Mouse (Mus musculus): ENCODE measurements around the gene Dpyd. TPM values are rescaled to one million over a fixed set of nuclear protein-coding genes. Genes with fewer than 3 reads are reported as not detected.

Dpyd gene
- total RNA-seq, 2 experiments from 2014 or later, result 1.3 to 2.4 TPM

DNA sequence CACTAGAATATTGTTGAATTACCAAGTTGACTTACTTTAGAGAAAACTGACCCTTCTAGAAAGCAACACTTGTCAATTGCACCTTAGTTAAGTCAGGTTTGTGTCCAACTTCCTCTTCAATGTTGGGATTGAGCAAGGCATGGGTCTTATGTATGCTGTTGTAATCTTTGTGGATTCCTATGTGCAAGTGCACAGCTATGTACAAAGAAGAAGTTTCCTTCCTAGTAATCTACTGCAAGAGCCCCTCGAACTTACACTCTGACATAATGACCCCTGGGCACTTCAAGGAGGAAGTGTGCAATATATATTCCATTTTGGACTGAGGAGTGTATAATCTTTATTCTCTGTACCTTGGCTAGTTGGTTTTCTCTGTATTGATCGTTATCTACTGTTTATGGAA is 191.7 kb downstream of the Dpyd start:
- no peak for TF ChIP-seq CTCF (IDR thresholded peaks at IDR 0.05)
- H3K4me3 ChIP-seq, result no peak overlapping the region
- no peak for DNase-seq
- H3K27ac ChIP-seq, result no peak overlapping the region
- intact Hi-C loops (cut with DNase I), result no loop called here

DNA sequence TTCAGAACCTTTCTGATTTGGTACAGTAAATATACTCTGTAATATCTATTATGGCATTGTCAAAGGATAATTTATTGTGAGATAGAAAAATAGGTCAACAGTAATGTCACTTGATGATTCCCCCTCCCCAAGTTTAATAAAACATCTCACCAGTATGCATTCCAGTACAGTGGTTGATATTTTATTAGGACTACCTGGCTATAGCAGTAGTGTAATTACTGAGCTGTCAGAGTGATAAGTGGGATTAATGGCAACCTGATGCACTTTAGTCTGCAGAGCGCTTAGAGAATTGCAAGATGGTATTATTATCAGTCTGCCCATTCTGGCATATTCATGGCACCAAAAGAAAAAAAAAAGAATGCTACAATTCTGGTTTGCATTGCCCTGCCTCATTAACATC is 194.2 kb downstream of the Dpyd start:
- no peak overlapping the region for H3K27ac ChIP-seq
- intact Hi-C loops (cut with DNase I), result no loop called here
- TF ChIP-seq CTCF (IDR thresholded peaks at IDR 0.05), result no peak
- no peak overlapping the region for H3K4me3 ChIP-seq
- DNase-seq, result no peak

DNA sequence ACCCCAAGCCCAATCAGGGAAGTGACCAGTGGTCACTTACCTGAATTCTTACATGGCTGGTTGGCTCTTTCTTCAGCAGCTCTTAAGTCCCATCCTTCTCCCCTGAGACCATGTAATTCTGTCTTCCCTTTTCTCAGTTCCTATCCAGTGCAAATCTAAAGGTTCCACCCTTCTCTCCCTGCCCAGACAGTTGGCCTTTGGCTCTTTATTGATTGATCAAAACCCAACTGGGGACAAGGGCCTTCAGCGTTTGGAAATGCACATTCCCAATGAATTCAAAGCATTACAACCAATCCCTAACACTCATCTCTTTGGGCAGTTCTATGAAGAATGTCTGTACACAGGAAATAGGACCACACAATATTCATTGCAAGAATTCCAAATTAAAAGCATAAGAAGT is 251.0 kb downstream of the Dpyd start:
- DNase-seq, result no peak
- no peak for TF ChIP-seq CTCF (IDR thresholded peaks at IDR 0.05)
- intact Hi-C loops (cut with DNase I), result no loop called here

DNA sequence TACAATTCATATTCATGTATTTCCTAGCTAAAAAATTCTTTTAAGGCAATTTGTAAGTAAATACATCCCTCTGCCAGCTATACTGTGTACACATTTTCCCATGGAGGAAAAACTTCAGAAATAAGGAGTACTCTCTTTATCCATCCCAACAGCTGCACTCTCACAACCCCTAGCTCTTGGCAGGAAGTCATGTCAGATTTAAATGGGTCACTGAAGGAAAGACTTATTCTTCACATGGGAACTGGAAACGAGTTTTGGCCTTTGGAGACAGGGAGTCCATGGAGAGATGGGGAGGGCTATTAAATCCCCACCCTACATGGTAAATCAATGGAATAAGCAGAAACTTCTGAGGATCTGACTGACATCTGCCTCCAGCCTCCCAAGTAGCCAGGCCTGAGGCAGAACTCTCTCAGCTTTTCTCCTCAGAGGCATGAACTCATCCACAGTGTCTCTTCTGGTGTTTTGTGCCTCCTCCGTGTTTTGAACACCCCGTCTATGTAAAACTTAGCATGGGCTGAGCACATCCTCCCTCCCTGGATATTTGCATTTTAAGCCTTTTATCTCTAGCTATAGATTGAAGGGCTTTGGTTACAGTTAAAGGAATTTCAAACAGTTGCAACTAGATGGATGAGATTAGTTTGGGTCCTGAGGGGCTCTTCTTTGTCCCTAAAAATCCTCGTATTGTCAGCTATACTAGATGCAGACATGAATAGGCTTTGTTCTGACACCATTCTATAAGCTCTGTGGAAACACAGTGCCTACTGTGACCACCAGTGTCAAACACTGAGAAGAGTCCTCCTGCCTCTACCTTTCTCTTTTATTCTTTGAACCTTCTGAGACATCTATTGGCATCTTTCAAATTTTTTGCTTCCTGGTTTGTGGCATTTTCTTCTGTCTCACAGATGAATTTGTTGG is 288.9 kb downstream of the Dpyd start:
- DNase-seq, result no peak
- Histone ChIP-seq H3K27ac (no peak overlapping the region), H3K4me3 (no peak overlapping the region)

More for the DNA sequence above, 251.0 kb downstream of the Dpyd start:
- no peak overlapping the region for H3K4me3 ChIP-seq
- H3K27ac ChIP-seq, result no peak overlapping the region

GRCm38 (mm10) chr3:118852711-118853110 is 290.8 kb downstream of the Dpyd start:
- TF ChIP-seq CTCF (IDR thresholded peaks at IDR 0.05), result no peak
- Histone ChIP-seq H3K4me3 (no peak overlapping the region), H3K27ac (no peak overlapping the region)
- DNase-seq, result no peak
- intact Hi-C loops (cut with DNase I), result no loop called here

More for the DNA sequence above, 288.9 kb downstream of the Dpyd start:
- intact Hi-C loops (cut with DNase I), result no loop called here
- TF ChIP-seq CTCF (IDR thresholded peaks at IDR 0.05), result no peak

- intact Hi-C loops (cut with DNase I), result no loop called here
- TF ChIP-seq CTCF (IDR thresholded peaks at IDR 0.05), result no peak
- Histone ChIP-seq H3K27ac (no peak overlapping the region), H3K4me3 (no peak overlapping the region)
- no peak for DNase-seq
These were observed 293.5 kb downstream of the Dpyd start for GRCm38 (mm10) chr3:118855411-118855810.

- Histone ChIP-seq H3K4me3 (no peak overlapping the region), H3K27ac (no peak overlapping the region)
- intact Hi-C loops (cut with DNase I), result no loop called here
- TF ChIP-seq CTCF (IDR thresholded peaks at IDR 0.05), result no peak
- DNase-seq, result no peak
These were observed 307.5 kb downstream of the Dpyd start for GRCm38 (mm10) chr3:118869113-118870107.

- no peak overlapping the region for H3K4me3 ChIP-seq
These were observed 313.9 kb downstream of the Dpyd start for GRCm38 (mm10) chr3:118875871-118876270.

DNA sequence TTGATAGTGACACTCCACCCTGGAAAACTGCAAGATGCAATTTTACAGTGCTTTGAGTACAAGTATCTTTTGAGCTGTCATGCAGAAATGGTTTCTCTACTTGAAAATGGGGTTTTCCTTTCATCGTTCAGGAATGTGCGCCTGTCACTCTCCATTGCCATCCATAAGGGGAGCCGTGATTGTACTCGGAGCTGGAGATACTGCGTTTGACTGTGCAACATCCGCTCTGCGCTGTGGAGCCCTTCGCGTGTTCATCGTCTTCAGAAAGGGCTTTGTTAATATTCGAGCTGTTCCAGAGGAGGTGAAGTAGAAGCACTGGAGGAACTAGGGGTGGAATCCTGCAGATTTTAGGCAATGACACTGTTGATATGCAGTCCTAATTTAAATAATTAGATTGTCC is 337.1 kb downstream of the Dpyd start:
- no peak for DNase-seq
- no peak overlapping the region for H3K4me3 ChIP-seq
- intact Hi-C loops (cut with DNase I), result no loop called here
- H3K27ac ChIP-seq, result no peak overlapping the region
- no peak for TF ChIP-seq CTCF (IDR thresholded peaks at IDR 0.05)

More at GRCm38 (mm10) chr3:118875871-118876270, 313.9 kb downstream of the Dpyd start:
- DNase-seq, result no peak
- H3K27ac ChIP-seq, result no peak overlapping the region
- intact Hi-C loops (cut with DNase I), result no loop called here
- no peak for TF ChIP-seq CTCF (IDR thresholded peaks at IDR 0.05)

- TF ChIP-seq CTCF (IDR thresholded peaks at IDR 0.05), result no peak
- no peak for DNase-seq
- H3K4me3 ChIP-seq, result no peak overlapping the region
- intact Hi-C loops (cut with DNase I), result no loop called here
- no peak overlapping the region for H3K27ac ChIP-seq
These were observed 429.4 kb downstream of the Dpyd start for GRCm38 (mm10) chr3:118991312-118991711.

DNA sequence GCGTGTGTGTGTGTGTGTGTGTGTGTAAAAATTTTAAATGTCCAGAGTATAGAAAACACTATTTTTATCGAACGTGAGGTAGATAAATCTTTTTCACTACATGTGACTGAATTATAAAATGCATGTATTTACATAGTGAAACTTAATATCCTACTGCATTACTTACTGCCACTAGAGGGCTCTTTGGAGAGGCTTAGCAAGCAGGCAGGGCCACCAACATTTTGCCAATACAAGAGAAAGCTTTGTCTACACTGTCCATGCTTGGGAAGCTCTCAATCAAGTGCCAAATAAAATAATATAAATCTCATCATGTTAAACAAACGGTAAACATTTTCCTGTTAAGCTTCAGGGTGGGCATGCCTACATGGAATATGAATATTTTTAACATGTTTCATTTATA is 429.9 kb downstream of the Dpyd start:
- intact Hi-C loops (cut with DNase I), result no loop called here
- no peak for TF ChIP-seq CTCF (IDR thresholded peaks at IDR 0.05)
- DNase-seq, result no peak
- Histone ChIP-seq H3K27ac (no peak overlapping the region), H3K4me3 (no peak overlapping the region)

DNA sequence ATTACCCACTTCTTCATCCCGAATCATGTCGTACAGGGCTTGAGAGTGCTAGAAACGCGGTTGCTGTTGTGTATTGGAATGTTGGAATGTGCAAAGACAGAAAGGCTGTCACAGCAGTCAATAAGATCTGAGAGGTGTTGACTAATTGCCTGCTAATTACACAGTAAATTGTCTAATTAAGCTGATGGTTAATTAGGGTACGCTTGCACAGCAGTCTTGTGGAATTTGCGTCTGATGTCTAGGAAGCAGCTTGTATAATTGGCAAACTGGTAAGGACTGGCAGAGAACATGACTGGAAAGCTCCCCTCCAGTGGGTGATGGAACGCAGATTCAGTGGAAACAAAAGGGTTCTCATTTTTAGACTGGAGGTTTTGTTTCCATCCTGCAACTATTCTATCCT is 459.3 kb downstream of the Dpyd start:
- TF ChIP-seq CTCF (IDR thresholded peaks at IDR 0.05), result no peak
- Histone ChIP-seq H3K4me3 (no peak overlapping the region), H3K27ac (no peak overlapping the region)
- no peak for DNase-seq
- intact Hi-C loops (cut with DNase I), result no loop called here

DNA sequence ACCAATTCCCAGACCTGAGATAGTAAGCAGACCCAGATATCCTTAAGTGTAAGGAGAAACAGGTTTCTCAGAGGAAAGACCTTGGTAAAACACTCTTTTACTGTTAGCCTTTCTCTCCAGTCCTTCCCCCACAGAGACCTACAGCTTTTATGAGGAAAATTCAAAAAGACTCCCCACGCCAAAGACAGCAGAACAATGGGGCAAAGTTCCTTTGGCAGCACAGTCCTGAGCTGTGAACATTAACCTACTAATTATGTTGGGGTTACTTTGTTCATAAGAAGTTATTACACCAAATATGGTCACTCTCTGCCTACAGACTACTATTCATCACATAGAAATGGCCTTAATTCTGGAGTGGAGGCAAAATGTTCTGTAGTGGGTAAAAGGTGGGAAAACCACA is 480.7 kb downstream of the Dpyd start:
- Histone ChIP-seq H3K4me3 (no peak overlapping the region), H3K27ac (no peak overlapping the region)
- TF ChIP-seq CTCF (IDR thresholded peaks at IDR 0.05), result no peak
- DNase-seq, result no peak
- intact Hi-C loops (cut with DNase I), result no loop called here

Measured in gastrocnemius, adult 2 months (tissue).